Mouse (Mus musculus) adrenal gland, postnatal 36 days (tissue): ENCODE measurements around the gene Zfp467. TPM values are rescaled to one million over a fixed set of nuclear protein-coding genes. Genes with fewer than 3 reads are reported as not detected.

Experiments
- DNase-seq, 2 experiments: peaks; one replicate each; pipeline ENCODE4 v3.0.0; 2021; ENCODE audit warnings: mixed read lengths in 1 of 2
- long read RNA-seq, 2 experiments: library from polyadenylated mRNA; stranded (forward); transcript quantifications; one replicate each; pipeline ENCODE4 v2.0.0; 2021; ENCODE audit warnings: borderline sequencing depth in 2 of 2
- total RNA-seq, 2 experiments: library from RNA; stranded (reverse); gene quantifications; 2 replicates each; pipeline ENCODE4 v1.2.3; 2021

Zfp467 gene
- 10 to 100 TPM; 31.2 to 62.6 TPM for total RNA-seq
- long read RNA-seq, experiment 1, transcript Zfp467-201 (5 exons, 599 nt): major isoform, 22 of 54 reads
- long read RNA-seq, experiment 1, partial matches to known transcripts: 3 of 54 reads
- long read RNA-seq, experiment 1, other reads (novel, unspliced or antisense): 24 of 54 reads
- long read RNA-seq, experiment 2, transcript Zfp467-201 (5 exons, 599 nt): major isoform, 7 of 15 reads
- long read RNA-seq, experiment 2, partial matches to known transcripts: 4 of 15 reads
- long read RNA-seq, experiment 2, other reads (novel, unspliced or antisense): 1 of 15 reads

GRCm38 (mm10) chr6:48445181-48446101, at the start of gene Zfp467:
Gene Zfp467, minus strand, starts transcription at chr6:48445825.
- peak; percentile 71 to 76 for DNase-seq

GRCm38 (mm10) chr6:48493136-48493730, 47.6 kb upstream of the Zfp467 start:
- DNase-seq: no peak

- no peak for DNase-seq
These were observed 45.7 kb upstream of the Zfp467 start for GRCm38 (mm10) chr6:48491361-48491760.

GRCm38 (mm10) chr6:48489741-48490140, 44.1 kb upstream of the Zfp467 start:
- peak in 1 of 2 experiments; percentile 12 for DNase-seq

GRCm38 (mm10) chr6:48487747-48488725, 42.4 kb upstream of the Zfp467 start:
- DNase-seq: peak in 1 of 2 experiments; percentile 39

- DNase-seq: no peak
These were observed 36.9 kb upstream of the Zfp467 start for GRCm38 (mm10) chr6:48482501-48482900.

GRCm38 (mm10) chr6:48478446-48478845, 32.8 kb upstream of the Zfp467 start:
- no peak for DNase-seq

GRCm38 (mm10) chr6:48470739-48471138, 25.1 kb upstream of the Zfp467 start:
- DNase-seq: no peak

- DNase-seq: no peak
These were observed 21.9 kb upstream of the Zfp467 start for GRCm38 (mm10) chr6:48467490-48467889.

GRCm38 (mm10) chr6:48466715-48467114, 21.1 kb upstream of the Zfp467 start:
- no peak for DNase-seq

GRCm38 (mm10) chr6:48464966-48465679, 19.5 kb upstream of the Zfp467 start:
- no peak for DNase-seq

GRCm38 (mm10) chr6:48452771-48453170, 7.1 kb upstream of the Zfp467 start:
- DNase-seq: peak in 1 of 2 experiments; percentile 38

GRCm38 (mm10) chr6:48452151-48452550, 6.5 kb upstream of the Zfp467 start:
- no peak for DNase-seq

- DNase-seq: no peak
These were observed 2.9 kb upstream of the Zfp467 start for GRCm38 (mm10) chr6:48448527-48448926.

- DNase-seq: no peak
These were observed 2.3 kb upstream of the Zfp467 start, which contains the start of gene Sspo for GRCm38 (mm10) chr6:48447929-48448328. Gene Sspo, plus strand, starts transcription at chr6:48448229.

- DNase-seq: no peak
These were observed 1.3 kb upstream of the Zfp467 start for GRCm38 (mm10) chr6:48446896-48447295.

- DNase-seq: peak in 1 of 2 experiments; percentile 39
These were observed 631 bp upstream of the Zfp467 start for GRCm38 (mm10) chr6:48446256-48446655.

- peak; percentile 86 to 94 for DNase-seq
These were observed 1.1 kb downstream of the Zfp467 start for GRCm38 (mm10) chr6:48444310-48445180.

GRCm38 (mm10) chr6:48443592-48444309, 1.9 kb downstream of the Zfp467 start:
- DNase-seq: peak; percentile 97 to 99
